17 mouse cellular contexts compared by ENCODE assay signal in the genomic region with DNA sequence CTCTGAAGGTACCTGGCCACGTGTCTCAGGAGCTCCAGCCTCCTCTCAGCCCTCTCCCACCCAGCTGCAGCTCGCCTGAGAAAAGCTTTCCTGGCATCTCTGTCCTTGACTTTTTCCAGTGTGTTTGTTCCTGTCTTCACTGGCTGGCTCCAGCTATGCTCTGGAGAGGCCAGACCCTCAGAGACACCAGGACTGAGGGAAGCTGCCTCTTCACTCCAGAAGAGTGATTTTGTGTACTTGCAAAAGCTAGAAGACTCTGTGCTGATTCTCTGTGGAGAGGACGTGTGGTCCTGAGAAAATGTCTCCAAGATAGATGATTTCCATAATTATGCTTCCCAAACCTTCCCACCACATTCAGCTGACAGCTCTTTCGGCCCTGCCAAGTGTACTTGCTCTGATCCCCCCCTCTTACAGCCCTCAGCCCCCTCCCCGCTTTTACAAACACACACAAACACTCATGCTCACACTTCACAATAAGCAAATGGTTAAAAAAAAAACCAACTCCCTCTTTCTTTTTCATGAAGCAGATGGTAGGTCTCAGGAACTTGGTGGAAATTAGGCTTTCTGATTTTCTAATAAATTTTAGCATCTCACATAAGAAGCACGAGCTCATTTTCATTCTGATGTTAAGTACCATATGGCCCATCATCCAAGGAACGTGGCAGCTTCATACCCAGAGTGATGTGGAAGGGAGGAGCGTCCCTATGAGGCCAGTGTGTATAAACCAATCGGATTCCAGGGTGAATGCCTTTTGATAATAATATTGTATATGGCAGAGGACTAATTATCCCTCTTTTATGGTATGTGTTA. TPM values are rescaled to one million over a fixed set of nuclear protein-coding genes. Genes with fewer than 3 reads are reported as not detected.
DNase-seq lines count a peak whose midpoint lies in the region; ATAC-seq and TF ChIP-seq lines count a peak whose summit lies in the region.
"Had no signal": no experiment of that assay in that cellular context is flagged by ENCODE, and none has a peak within 500 bp of the region (broad histone marks: within the 10 kb centered on the region; RNA-seq: fewer than 3 reads in every experiment).

No protein-coding gene starts in this region.

- 28% methylated on average over 9 of the region's 9 CpGs for WGBS in lung, embryonic 14.5 days
- WGBS in forebrain, embryonic 13.5 days = 25% methylated on average over 9 of the region's 9 CpGs
- WGBS in midbrain, embryonic 15.5 days = 40% methylated on average over 9 of the region's 9 CpGs

- no peak overlapping the region for H3K4me2 ChIP-seq in lung, embryonic 14.5 days
- H3K4me2 ChIP-seq in forebrain, embryonic 13.5 days = peak overlapping the region; percentile 42
- H3K4me2 ChIP-seq in midbrain, embryonic 15.5 days = no peak overlapping the region
- H3K4me2 ChIP-seq: embryonic facial prominence, embryonic 13.5 days; heart, embryonic 12.5 days; limb, embryonic 15.5 days had no signal

- 0 out of 2 replicates have a peak, but pooled peaks cover 9% of the 10 kb centered on the region for H3K4me1 ChIP-seq in lung, embryonic 14.5 days (ENCODE audit: insufficient read depth)
- H3K4me1 ChIP-seq in forebrain, embryonic 13.5 days = peaks cover 56% of the 10 kb centered on the region
- peaks cover 29% of the 10 kb centered on the region; the same call in 1 of the 2 replicates for H3K4me1 ChIP-seq in midbrain, embryonic 15.5 days
- H3K4me1 ChIP-seq: limb, embryonic 15.5 days had no signal

- ATAC-seq in lung, embryonic 14.5 days (ENCODE audit: insufficient read depth) = peak; percentile 67
- ATAC-seq in forebrain, embryonic 13.5 days = peak; percentile 92
- ATAC-seq in midbrain, embryonic 15.5 days (replicated peaks) = no peak; the same call in 1 of the 2 replicates

- TF ChIP-seq CTCF in lung, embryonic 14.5 days (IDR thresholded peaks at IDR 0.05; ENCODE audit: low read depth) = 0 out of 2 replicates have a peak, but pooled peaks have one; percentile 4

- peak overlapping the region; percentile 69; the same call in 1 of the 2 replicates for H3K27ac ChIP-seq in lung, embryonic 14.5 days (ENCODE audit: low read depth)
- H3K27ac ChIP-seq in forebrain, embryonic 13.5 days = peak overlapping the region; percentile 95
- H3K27ac ChIP-seq in midbrain, embryonic 15.5 days = peak overlapping the region; percentile 38; the same call in 1 of the 2 replicates
- H3K27ac ChIP-seq: embryonic facial prominence, embryonic 13.5 days; limb, embryonic 15.5 days had no signal

- DNase-seq in adrenal gland, adult 2 months = peak; percentile 12
- no peak for DNase-seq in adrenal gland, postnatal 25 days
- DNase-seq in lung, embryonic 14.5 days = peak; percentile 79
- no peak for DNase-seq in lung, postnatal 10 days
- no peak for DNase-seq in left cerebral cortex, adult 9 months (ENCODE audit: low spot score in 2 of 2)
- DNase-seq in gastrocnemius, postnatal 14 days = no peak
- DNase-seq: cerebellum, postnatal 36 days; gastrocnemius, postnatal 36 days; heart, postnatal 4 days; kidney, postnatal 4 days; lung, adult 2 months had no signal

- H3K4me3 ChIP-seq in lung, embryonic 14.5 days (ENCODE audit: low read depth, low read length) = no peak overlapping the region
- H3K4me3 ChIP-seq in forebrain, embryonic 13.5 days = no peak overlapping the region
- no peak overlapping the region for H3K4me3 ChIP-seq in midbrain, embryonic 15.5 days
- H3K4me3 ChIP-seq: embryonic facial prominence, embryonic 13.5 days; heart, embryonic 12.5 days; limb, embryonic 15.5 days had no signal

- no peaks in the 10 kb centered on the region for H3K27me3 ChIP-seq in lung, embryonic 14.5 days (ENCODE audit: insufficient read depth, low read length)
- H3K27me3 ChIP-seq in forebrain, embryonic 13.5 days = no peaks in the 10 kb centered on the region
- 0 out of 2 replicates have a peak, but pooled peaks cover 2% of the 10 kb centered on the region for H3K27me3 ChIP-seq in midbrain, embryonic 15.5 days (replicated peaks)
- H3K27me3 ChIP-seq: CH12.LX; embryonic facial prominence, embryonic 13.5 days had no signal

- intact Hi-C loops in gastrocnemius, postnatal 14 days (cut with DNase I; ENCODE audit: low total_unique reads) = loop anchor here (10.0 kb wide), 3 partner anchors 120 to 890 kb away; no protein-coding TSS in a partner anchor

- no peak overlapping the region for H3K9ac ChIP-seq in lung, embryonic 14.5 days
- H3K9ac ChIP-seq in forebrain, embryonic 13.5 days = peak overlapping the region; percentile 37; the same call in 1 of the 2 replicates
- H3K9ac ChIP-seq in midbrain, embryonic 15.5 days = no peak overlapping the region
- H3K9ac ChIP-seq: embryonic facial prominence, embryonic 13.5 days; heart, embryonic 12.5 days; limb, embryonic 15.5 days had no signal

- H3K9me3 ChIP-seq in lung, embryonic 14.5 days (ENCODE audit: low read depth, low read length) = no peaks in the 10 kb centered on the region
- H3K9me3 ChIP-seq in forebrain, embryonic 13.5 days (replicated peaks) = no peaks in the 10 kb centered on the region
- H3K9me3 ChIP-seq in midbrain, embryonic 15.5 days = no peaks in the 10 kb centered on the region
- H3K9me3 ChIP-seq: embryonic facial prominence, embryonic 13.5 days; heart, embryonic 12.5 days; limb, embryonic 15.5 days had no signal

- no peaks in the 10 kb centered on the region for H3K36me3 ChIP-seq in lung, embryonic 14.5 days (ENCODE audit: insufficient read depth)
- H3K36me3 ChIP-seq in forebrain, embryonic 13.5 days (ENCODE audit: poor library complexity, severe bottlenecking) = no peaks in the 10 kb centered on the region
- H3K36me3 ChIP-seq in midbrain, embryonic 15.5 days (replicated peaks) = no peaks in the 10 kb centered on the region
- H3K36me3 ChIP-seq: embryonic facial prominence, embryonic 13.5 days; heart, embryonic 12.5 days; limb, embryonic 15.5 days had no signal

RNA-seq across cellular contexts. Expression of a gene that starts 1.1 kb away (rescaled TPM):
- total RNA-seq in adrenal gland, adult 2 months (2021) = under 1 TPM; 0.81 to 0.97 TPM
- 0.11 and 0.43 TPM in 2 replicates for polyA plus RNA-seq in adrenal gland, adult 2 months (2012; rRNA removed)
- 0.90 and 1.3 TPM in 2 replicates for total RNA-seq in adrenal gland, postnatal 25 days (2021)
- 0.42 and 0.66 TPM in 2 replicates for polyA plus RNA-seq in lung, embryonic 14.5 days (2014; fragmentation: Nextera tagmentation; extraction: Ambion mirVana)
- 4.6 and 5.1 TPM in 2 replicates for polyA plus RNA-seq in forebrain, embryonic 13.5 days (2015; fragmentation: Nextera tagmentation; extraction: Ambion mirVana)
- polyA plus RNA-seq in midbrain, embryonic 15.5 days (2015; fragmentation: Nextera tagmentation; extraction: Ambion mirVana) = 0.61 and 1.2 TPM in 2 replicates
- not detected for total RNA-seq in gastrocnemius, postnatal 14 days (2021)
- total RNA-seq: CH12.LX; gastrocnemius, postnatal 36 days had no signal
- polyA plus RNA-seq: lung, adult 2 months had no signal

Comparison
In these comparisons a context has a peak if more than half of its experiments do, and no peak if none do; other contexts are left out.
1. DNase-seq: peak in adrenal gland, adult 2 months (single experiment) and lung, embryonic 14.5 days (single experiment); none in adrenal gland, postnatal 25 days (single experiment), lung, postnatal 10 days (single experiment), left cerebral cortex, adult 9 months (0 of 2) and gastrocnemius, postnatal 14 days (single experiment).
2. H3K27ac ChIP-seq: peak in every context shown above with its lines; median percentile 95 in forebrain, embryonic 13.5 days; 69 in lung, embryonic 14.5 days; 38 in midbrain, embryonic 15.5 days.